Mouse (Mus musculus): ENCODE measurements around the gene Map1b. TPM values are rescaled to one million over a fixed set of nuclear protein-coding genes. Genes with fewer than 3 reads are reported as not detected.
A peak's percentile ranks its signal among the peaks of the same experiment; 100 is the strongest.

Map1b gene
- polyA plus RNA-seq, 1 experiment from 2014 or later = 55.1 TPM

DNA sequence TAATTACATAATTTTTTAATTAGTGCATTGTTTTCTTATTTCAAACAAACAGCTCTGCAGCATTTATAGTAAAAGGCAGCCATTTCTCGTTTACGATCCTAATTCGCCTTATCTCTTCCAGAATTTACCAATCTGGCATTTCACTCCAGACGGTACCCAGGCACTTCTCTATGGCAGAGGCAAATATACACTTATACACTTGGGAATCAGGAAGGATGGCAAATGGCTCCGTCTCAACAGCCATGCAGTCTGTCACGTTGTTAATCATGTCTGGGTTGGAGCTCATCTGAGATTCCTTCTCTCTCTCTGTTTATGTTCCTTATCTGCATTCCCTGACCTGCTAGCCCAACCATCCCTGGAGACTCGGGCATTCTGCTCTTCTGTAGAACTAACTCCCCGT lies 38.6 kb upstream of the Map1b start:
- Histone ChIP-seq H3K4me2 (replicated peaks; ENCODE audit: low read depth, low read length) (no peak overlapping the region), H3K27me3 (ENCODE audit: control insufficient read depth, insufficient read depth, low read length) (no peaks in the 10 kb centered on the region), H3K9ac (ENCODE audit: low read depth, low read length) (no peak overlapping the region), H3K4me1 (ENCODE audit: control insufficient read depth, insufficient read depth, low read length) (no peaks in the 10 kb centered on the region), H3K36me3 (ENCODE audit: control insufficient read depth, insufficient read depth, low read length) (no peaks in the 10 kb centered on the region), H3K9me3 (ENCODE audit: control insufficient read depth, low read length) (no peaks in the 10 kb centered on the region), H3K27ac (ENCODE audit: low read depth, low read length) (no peak overlapping the region), H3K4me3 (ENCODE audit: low read length) (no peak overlapping the region)
- no peak for ATAC-seq (ENCODE audit: low FRiP score, low TSS enrichment)
- 69% methylated on average over 8 of the region's 8 CpGs for WGBS

DNA sequence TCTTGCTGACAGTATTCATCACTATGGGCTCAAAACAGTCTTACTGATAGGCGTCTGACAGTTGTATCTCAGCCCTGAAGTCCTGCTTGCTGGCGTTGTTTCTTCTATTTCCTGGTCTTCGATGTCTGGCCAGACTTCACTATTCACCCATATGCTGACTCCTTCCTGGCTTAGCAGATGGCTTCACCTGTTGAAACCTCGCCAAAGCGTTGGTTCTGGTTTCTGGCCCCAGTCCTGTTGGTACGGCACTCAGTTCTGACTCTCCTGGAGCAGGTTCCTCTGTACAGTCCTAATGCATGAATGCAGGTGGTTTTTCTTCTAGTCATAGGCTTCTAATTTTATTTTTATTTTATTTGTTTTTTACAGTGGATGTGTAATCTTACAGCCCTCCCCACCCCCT lies 38.1 kb upstream of the Map1b start:
- Histone ChIP-seq H3K4me2 (replicated peaks; ENCODE audit: low read depth, low read length) (no peak overlapping the region), H3K4me1 (ENCODE audit: control insufficient read depth, insufficient read depth, low read length) (peaks cover 3% of the 10 kb centered on the region; the same call in 1 of the 2 replicates), H3K9ac (ENCODE audit: low read depth, low read length) (no peak overlapping the region), H3K27ac (ENCODE audit: low read depth, low read length) (no peak overlapping the region), H3K4me3 (ENCODE audit: low read length) (no peak overlapping the region), H3K9me3 (ENCODE audit: control insufficient read depth, low read length) (no peaks in the 10 kb centered on the region), H3K27me3 (ENCODE audit: control insufficient read depth, insufficient read depth, low read length) (no peaks in the 10 kb centered on the region), H3K36me3 (ENCODE audit: control insufficient read depth, insufficient read depth, low read length) (no peaks in the 10 kb centered on the region)
- WGBS = 92% methylated on average over 6 of the region's 6 CpGs
- ATAC-seq (ENCODE audit: low FRiP score, low TSS enrichment) = no peak

DNA sequence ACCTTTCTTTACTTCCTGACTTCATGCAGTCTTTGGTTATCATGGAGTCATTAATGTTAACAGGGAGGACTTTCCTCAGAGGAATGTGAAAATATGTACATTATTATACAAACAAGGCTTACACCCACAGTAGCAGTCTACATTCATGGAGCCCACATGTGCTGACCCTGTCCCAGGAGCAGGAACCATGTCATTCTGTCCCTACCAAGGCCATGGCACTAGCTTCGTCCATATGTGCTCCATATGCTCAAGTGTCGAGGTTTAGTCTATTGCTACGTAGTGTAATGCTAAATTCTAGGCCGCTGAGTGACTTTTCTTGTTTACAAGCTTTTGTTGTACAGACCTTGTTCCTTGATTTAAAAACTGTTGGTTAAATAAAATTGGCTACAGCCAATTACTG lies 36.0 kb upstream of the Map1b start:
- no peak overlapping the region for H3K9ac ChIP-seq (ENCODE audit: low read depth, low read length)
- H3K9me3 ChIP-seq (ENCODE audit: control insufficient read depth, low read length) = no peaks in the 10 kb centered on the region
- H3K4me1 ChIP-seq (ENCODE audit: control insufficient read depth, insufficient read depth, low read length) = peaks cover 4% of the 10 kb centered on the region; the same call in 1 of the 2 replicates
- ATAC-seq (ENCODE audit: low FRiP score, low TSS enrichment) = no peak
- H3K36me3 ChIP-seq (ENCODE audit: control insufficient read depth, insufficient read depth, low read length) = no peaks in the 10 kb centered on the region
- no peak overlapping the region for H3K27ac ChIP-seq (ENCODE audit: low read depth, low read length)
- H3K4me3 ChIP-seq (ENCODE audit: low read length) = no peak overlapping the region
- no peaks in the 10 kb centered on the region for H3K27me3 ChIP-seq (ENCODE audit: control insufficient read depth, insufficient read depth, low read length)
- 92% methylated on average over 4 of the region's 4 CpGs for WGBS
- no peak overlapping the region for H3K4me2 ChIP-seq (replicated peaks; ENCODE audit: low read depth, low read length)

GRCm38 (mm10) chr13:99550679-99551369 lies 34.5 kb upstream of the Map1b start:
- no peak for ATAC-seq (ENCODE audit: low FRiP score, low TSS enrichment)
- WGBS = 71% methylated on average over 12 of the region's 12 CpGs
- peaks cover 6% of the 10 kb centered on the region; the same call in 1 of the 2 replicates for H3K4me1 ChIP-seq (ENCODE audit: control insufficient read depth, insufficient read depth, low read length)

DNA sequence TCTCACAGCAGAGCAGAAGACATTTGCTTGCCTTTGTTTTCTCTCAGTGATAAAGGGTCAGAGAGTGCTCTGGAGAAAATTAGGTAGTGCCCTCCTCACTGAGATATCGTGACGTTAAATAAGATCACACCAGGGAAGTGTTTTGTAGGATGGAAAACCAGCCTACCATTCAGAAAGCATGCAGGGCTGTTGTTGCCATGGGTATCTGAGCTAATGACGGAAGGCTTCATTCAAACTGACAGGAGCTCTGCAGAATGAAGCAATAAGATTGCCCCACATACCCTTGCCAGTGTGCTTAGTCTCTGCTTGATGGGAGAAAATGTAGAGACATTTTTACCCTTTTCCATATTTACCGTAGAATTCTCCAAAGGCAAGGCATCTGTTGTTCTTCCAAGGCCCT lies 33.7 kb upstream of the Map1b start:
- H3K4me2 ChIP-seq (replicated peaks; ENCODE audit: low read depth, low read length) = no peak overlapping the region
- H3K9me3 ChIP-seq (ENCODE audit: control insufficient read depth, low read length) = no peaks in the 10 kb centered on the region
- H3K36me3 ChIP-seq (ENCODE audit: control insufficient read depth, insufficient read depth, low read length) = no peaks in the 10 kb centered on the region
- H3K27me3 ChIP-seq (ENCODE audit: control insufficient read depth, insufficient read depth, low read length) = no peaks in the 10 kb centered on the region
- H3K27ac ChIP-seq (ENCODE audit: low read depth, low read length) = no peak overlapping the region
- H3K9ac ChIP-seq (ENCODE audit: low read depth, low read length) = no peak overlapping the region
- peaks cover 6% of the 10 kb centered on the region; the same call in 1 of the 2 replicates for H3K4me1 ChIP-seq (ENCODE audit: control insufficient read depth, insufficient read depth, low read length)
- 76% methylated on average over 4 of the region's 4 CpGs for WGBS
- no peak overlapping the region for H3K4me3 ChIP-seq (ENCODE audit: low read length)
- no peak for ATAC-seq (ENCODE audit: low FRiP score, low TSS enrichment)

More at GRCm38 (mm10) chr13:99550679-99551369, 34.5 kb upstream of the Map1b start:
- H3K9ac ChIP-seq (ENCODE audit: low read depth, low read length) = no peak overlapping the region
- no peak overlapping the region for H3K4me2 ChIP-seq (replicated peaks; ENCODE audit: low read depth, low read length)
- no peak overlapping the region for H3K27ac ChIP-seq (ENCODE audit: low read depth, low read length)
- no peaks in the 10 kb centered on the region for H3K27me3 ChIP-seq (ENCODE audit: control insufficient read depth, insufficient read depth, low read length)
- H3K9me3 ChIP-seq (ENCODE audit: control insufficient read depth, low read length) = no peaks in the 10 kb centered on the region
- H3K36me3 ChIP-seq (ENCODE audit: control insufficient read depth, insufficient read depth, low read length) = no peaks in the 10 kb centered on the region
- H3K4me3 ChIP-seq (ENCODE audit: low read length) = no peak overlapping the region

DNA sequence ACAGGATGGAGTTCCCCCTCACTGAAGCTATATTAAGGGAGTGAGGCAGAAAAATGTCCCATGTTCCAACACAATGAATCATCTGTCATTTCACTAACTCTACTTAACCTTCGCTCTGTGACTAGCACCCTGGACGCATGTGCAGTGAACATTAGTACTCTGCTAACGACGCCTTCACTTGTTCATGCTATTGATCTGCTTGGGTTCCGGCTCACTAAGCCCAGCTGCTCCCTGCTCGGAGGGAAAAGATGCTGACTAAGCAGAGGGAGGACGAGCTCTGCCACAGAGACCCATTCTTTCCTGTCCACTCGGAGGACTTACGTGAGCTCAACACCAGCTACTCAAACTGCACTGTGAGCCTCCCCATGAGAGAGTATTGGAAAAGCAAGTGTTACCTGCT lies 33.2 kb upstream of the Map1b start:
- H3K36me3 ChIP-seq (ENCODE audit: control insufficient read depth, insufficient read depth, low read length) = no peaks in the 10 kb centered on the region
- H3K9me3 ChIP-seq (ENCODE audit: control insufficient read depth, low read length) = no peaks in the 10 kb centered on the region
- peaks cover 6% of the 10 kb centered on the region; the same call in 1 of the 2 replicates for H3K4me1 ChIP-seq (ENCODE audit: control insufficient read depth, insufficient read depth, low read length)
- WGBS = 9% methylated on average over 9 of the region's 9 CpGs
- no peaks in the 10 kb centered on the region for H3K27me3 ChIP-seq (ENCODE audit: control insufficient read depth, insufficient read depth, low read length)
- H3K9ac ChIP-seq (ENCODE audit: low read depth, low read length) = no peak overlapping the region
- H3K27ac ChIP-seq (ENCODE audit: low read depth, low read length) = no peak overlapping the region
- ATAC-seq (ENCODE audit: low FRiP score, low TSS enrichment) = no peak; the same call in 1 of the 2 replicates
- no peak overlapping the region for H3K4me2 ChIP-seq (replicated peaks; ENCODE audit: low read depth, low read length)
- H3K4me3 ChIP-seq (ENCODE audit: low read length) = no peak overlapping the region

- Histone ChIP-seq H3K4me2 (replicated peaks; ENCODE audit: low read depth, low read length) (no peak overlapping the region), H3K4me3 (ENCODE audit: low read length) (no peak overlapping the region), H3K27me3 (ENCODE audit: control insufficient read depth, insufficient read depth, low read length) (no peaks in the 10 kb centered on the region), H3K9me3 (ENCODE audit: control insufficient read depth, low read length) (no peaks in the 10 kb centered on the region), H3K27ac (ENCODE audit: low read depth, low read length) (no peak overlapping the region), H3K36me3 (ENCODE audit: control insufficient read depth, insufficient read depth, low read length) (no peaks in the 10 kb centered on the region), H3K4me1 (ENCODE audit: control insufficient read depth, insufficient read depth, low read length) (peaks cover 6% of the 10 kb centered on the region; the same call in 1 of the 2 replicates), H3K9ac (ENCODE audit: low read depth, low read length) (no peak overlapping the region)
- ATAC-seq (ENCODE audit: low FRiP score, low TSS enrichment) = no peak
- 50% methylated on average over 5 of the region's 5 CpGs for WGBS
Measured at GRCm38 (mm10) chr13:99546832-99547231, 30.5 kb upstream of the Map1b start.

GRCm38 (mm10) chr13:99545201-99545600 lies 28.9 kb upstream of the Map1b start:
- 54% methylated on average over 6 of the region's 6 CpGs for WGBS
- ATAC-seq (ENCODE audit: low FRiP score, low TSS enrichment) = no peak
- H3K36me3 ChIP-seq (ENCODE audit: control insufficient read depth, insufficient read depth, low read length) = no peaks in the 10 kb centered on the region
- H3K4me1 ChIP-seq (ENCODE audit: control insufficient read depth, insufficient read depth, low read length) = peaks cover 6% of the 10 kb centered on the region; the same call in 1 of the 2 replicates
- no peak overlapping the region for H3K4me3 ChIP-seq (ENCODE audit: low read length)
- H3K27ac ChIP-seq (ENCODE audit: low read depth, low read length) = no peak overlapping the region
- no peaks in the 10 kb centered on the region for H3K9me3 ChIP-seq (ENCODE audit: control insufficient read depth, low read length)
- H3K4me2 ChIP-seq (replicated peaks; ENCODE audit: low read depth, low read length) = no peak overlapping the region
- H3K27me3 ChIP-seq (ENCODE audit: control insufficient read depth, insufficient read depth, low read length) = no peaks in the 10 kb centered on the region
- H3K9ac ChIP-seq (ENCODE audit: low read depth, low read length) = no peak overlapping the region

DNA sequence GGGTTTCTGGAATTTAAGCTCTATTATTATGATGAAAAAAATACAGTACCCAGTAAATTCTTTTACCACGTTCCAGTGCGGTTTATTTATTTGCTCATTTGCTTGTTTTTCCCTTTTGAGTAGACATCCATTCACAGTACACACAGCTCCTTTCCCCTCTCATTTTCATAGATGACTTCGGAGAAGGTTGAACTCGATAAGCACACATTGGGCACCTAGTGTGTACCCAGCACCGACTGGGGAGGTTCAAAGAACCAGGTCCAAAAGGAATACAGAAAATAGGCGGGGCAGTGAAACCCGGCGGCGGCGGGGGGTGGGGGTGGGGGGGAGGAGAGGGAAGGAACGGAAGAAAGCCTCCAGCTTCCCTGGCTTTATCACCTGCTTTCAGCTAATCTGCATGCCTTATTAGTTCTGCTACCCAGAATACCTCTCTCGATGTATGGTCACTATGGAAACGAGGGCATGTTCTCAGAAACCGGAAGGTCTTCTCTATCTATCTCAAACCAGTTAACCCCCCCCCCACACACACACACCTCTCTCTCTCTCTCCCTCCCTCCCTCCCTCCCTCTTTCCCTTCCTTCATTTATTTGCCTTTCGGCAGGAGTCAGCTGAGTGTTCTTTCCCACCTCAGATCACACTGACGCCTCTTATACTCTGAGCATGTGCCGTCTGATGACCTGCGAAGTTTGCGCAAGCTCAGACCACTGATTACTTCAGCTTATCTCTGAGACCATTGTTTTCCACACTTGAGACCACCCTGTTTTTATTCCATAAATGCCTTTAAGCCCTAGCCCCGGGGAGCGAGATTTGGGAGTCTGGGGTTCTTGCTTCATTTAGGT lies 25.3 kb upstream of the Map1b start:
- WGBS = 47% methylated on average over 21 of the region's 21 CpGs
- Histone ChIP-seq H3K9ac (ENCODE audit: low read depth, low read length) (no peak overlapping the region), H3K36me3 (ENCODE audit: control insufficient read depth, insufficient read depth, low read length) (no peaks in the 10 kb centered on the region), H3K4me2 (replicated peaks; ENCODE audit: low read depth, low read length) (peak overlapping the region; percentile 13; the same call in 1 of the 2 replicates), H3K4me3 (ENCODE audit: low read length) (no peak overlapping the region), H3K9me3 (ENCODE audit: control insufficient read depth, low read length) (no peaks in the 10 kb centered on the region), H3K4me1 (ENCODE audit: control insufficient read depth, insufficient read depth, low read length) (0 out of 2 replicates have a peak, but pooled peaks cover 5% of the 10 kb centered on the region), H3K27me3 (ENCODE audit: control insufficient read depth, insufficient read depth, low read length) (no peaks in the 10 kb centered on the region), H3K27ac (ENCODE audit: low read depth, low read length) (no peak overlapping the region)
- no peak for ATAC-seq (ENCODE audit: low FRiP score, low TSS enrichment)
